Mouse (Mus musculus) hindbrain, embryonic 11.5 days (tissue): ENCODE results near the gene Smim11. TPM values are rescaled to one million over a fixed set of nuclear protein-coding genes. Genes with fewer than 3 reads are reported as not detected.

ENCODE experiments used
- ATAC-seq: fragments of 200-750 bp; cut with Nextera tagmentation; 2 replicates; pipeline ENCODE4 v1.8.0; 2017; ENCODE audit warnings: mild to moderate bottlenecking, moderate TSS enrichment, moderate library complexity; ENCODE audit not compliant: low FRiP score
- DNase-seq: peaks from one replicate; pipeline ENCODE4 v3.0.0-alpha.2; 2015; ENCODE audit warnings: low spot score
- H3K27ac ChIP-seq: fragments of 300-500 bp; sonication (generic); 2 replicates; pipeline ENCODE4 v1.5.1; 2014; ENCODE audit warnings: mild to moderate bottlenecking, low read depth, low read length
- H3K27me3 ChIP-seq: fragments of 300-500 bp; sonication (generic); 2 replicates; pipeline ENCODE4 v1.6.1; 2014; ENCODE audit warnings: mild to moderate bottlenecking, low read length, moderate library complexity, mixed read lengths; ENCODE audit not compliant: control insufficient read depth, insufficient read depth
- H3K36me3 ChIP-seq: fragments of 300-500 bp; sonication (generic); 2 replicates; pipeline ENCODE4 v1.6.1; 2014; ENCODE audit warnings: mild to moderate bottlenecking, low read length, moderate library complexity, mixed read lengths; ENCODE audit not compliant: control insufficient read depth, insufficient read depth
- H3K4me1 ChIP-seq: fragments of 300-500 bp; sonication (generic); replicated peaks from 2 replicates; pipeline ENCODE4 v1.6.1; 2014; ENCODE audit warnings: low read length, mixed read lengths; ENCODE audit not compliant: control insufficient read depth, insufficient read depth
- H3K4me2 ChIP-seq: fragments of 300-500 bp; sonication (generic); replicated peaks from 2 replicates; pipeline ENCODE4 v1.6.1; 2014; ENCODE audit warnings: mild to moderate bottlenecking, low read depth, low read length
- H3K4me3 ChIP-seq: fragments of 300-500 bp; sonication (generic); 2 replicates; pipeline ENCODE4 v1.5.1; 2014; ENCODE audit warnings: low read depth, low read length
- H3K9ac ChIP-seq: fragments of 300-500 bp; sonication (generic); 2 replicates; pipeline ENCODE4 v1.6.1; 2014; ENCODE audit warnings: low read depth, low read length
- H3K9me3 ChIP-seq: fragments of 300-500 bp; sonication (generic); 2 replicates; pipeline ENCODE4 v1.6.1; 2016; ENCODE audit warnings: low read length; ENCODE audit not compliant: control insufficient read depth
- WGBS: fragments of 180-500 bp; shearing (Covaris S2); extraction: QIAGEN DNeasy Blood & Tissue Kit; methylation state at CpG from one replicate; pipeline ENCODE4 v1.1.7; 2014; 5-methylcytosine and 5-hydroxymethylcytosine counted together
- polyA plus RNA-seq: library from polyadenylated mRNA; unstranded; fragments of >200 nt; fragmentation: Nextera tagmentation; extraction: Ambion mirVana; gene quantifications from 2 replicates; pipeline ENCODE4 v1.2.1, GENCODE M21; 2014

Gene Smim11
- polyA plus RNA-seq, 1 experiment from 2014 or later = 121 TPM

- Histone ChIP-seq H3K4me1 (peaks cover 4% of the 10 kb centered on the region; the same call in 1 of the 2 replicates), H3K27me3 (no peaks in the 10 kb centered on the region), H3K36me3 (no peaks in the 10 kb centered on the region), H3K4me3 (no peak overlapping the region), H3K9ac (no peak overlapping the region), H3K9me3 (no peaks in the 10 kb centered on the region), H3K27ac (no peak overlapping the region), H3K4me2 (no peak overlapping the region)
- ATAC-seq = no peak
- no peak for DNase-seq
- WGBS = 93% methylated on average over 10 of the region's 10 CpGs
Measured at GRCm38 (mm10) chr16:92327911-92328310, 26.8 kb downstream of the Smim11 start.

DNA sequence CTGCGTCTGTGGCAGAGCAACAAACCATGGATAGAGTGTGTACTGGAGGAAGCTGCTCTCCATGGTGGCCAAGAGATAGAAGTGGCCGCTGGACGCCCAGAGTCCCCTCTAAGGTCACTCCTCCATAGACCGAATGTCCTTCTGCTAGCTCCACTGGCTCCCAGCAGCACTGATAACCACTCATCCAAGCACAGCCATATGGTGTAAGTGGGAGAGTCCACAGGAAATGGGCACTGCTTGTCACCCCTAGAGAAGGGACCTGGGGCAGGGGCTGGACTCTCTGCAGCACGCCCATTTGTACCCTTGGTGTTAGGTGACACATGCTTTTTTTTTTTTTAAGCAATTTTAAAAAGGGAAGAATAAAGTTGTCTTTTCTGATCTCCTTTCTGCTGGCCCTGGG is 29.9 kb downstream of the Smim11 start:
- H3K9ac ChIP-seq = no peak overlapping the region
- no peaks in the 10 kb centered on the region for H3K36me3 ChIP-seq
- no peak overlapping the region for H3K4me3 ChIP-seq
- no peak overlapping the region for H3K27ac ChIP-seq
- H3K27me3 ChIP-seq = no peaks in the 10 kb centered on the region
- ATAC-seq = no peak
- 82% methylated on average over 5 of the region's 5 CpGs for WGBS
- H3K4me2 ChIP-seq = no peak overlapping the region
- no peak for DNase-seq
- no peaks in the 10 kb centered on the region for H3K4me1 ChIP-seq
- no peaks in the 10 kb centered on the region for H3K9me3 ChIP-seq

GRCm38 (mm10) chr16:92334600-92334999 is 33.5 kb downstream of the Smim11 start:
- no peaks in the 10 kb centered on the region for H3K4me1 ChIP-seq
- no peak overlapping the region for H3K4me2 ChIP-seq
- H3K36me3 ChIP-seq = no peaks in the 10 kb centered on the region
- no peak for ATAC-seq
- no peak overlapping the region for H3K4me3 ChIP-seq
- no peak overlapping the region for H3K27ac ChIP-seq
- DNase-seq = no peak
- H3K27me3 ChIP-seq = no peaks in the 10 kb centered on the region
- H3K9ac ChIP-seq = no peak overlapping the region
- WGBS = 62% methylated on average over 9 of the region's 9 CpGs
- no peaks in the 10 kb centered on the region for H3K9me3 ChIP-seq

- H3K9ac ChIP-seq = no peak overlapping the region
- ATAC-seq = no peak
- no peak overlapping the region for H3K4me2 ChIP-seq
- H3K27ac ChIP-seq = no peak overlapping the region
- H3K36me3 ChIP-seq = no peaks in the 10 kb centered on the region
- no peaks in the 10 kb centered on the region for H3K27me3 ChIP-seq
- no peak overlapping the region for H3K4me3 ChIP-seq
- H3K9me3 ChIP-seq = no peaks in the 10 kb centered on the region
- H3K4me1 ChIP-seq = 0 out of 2 replicates have a peak, but pooled peaks cover 9% of the 10 kb centered on the region
- 10% methylated on average over 9 of the region's 9 CpGs for WGBS
- peak; percentile 89 for DNase-seq
Measured at GRCm38 (mm10) chr16:92336280-92336679, 35.2 kb downstream of the Smim11 start.

DNA sequence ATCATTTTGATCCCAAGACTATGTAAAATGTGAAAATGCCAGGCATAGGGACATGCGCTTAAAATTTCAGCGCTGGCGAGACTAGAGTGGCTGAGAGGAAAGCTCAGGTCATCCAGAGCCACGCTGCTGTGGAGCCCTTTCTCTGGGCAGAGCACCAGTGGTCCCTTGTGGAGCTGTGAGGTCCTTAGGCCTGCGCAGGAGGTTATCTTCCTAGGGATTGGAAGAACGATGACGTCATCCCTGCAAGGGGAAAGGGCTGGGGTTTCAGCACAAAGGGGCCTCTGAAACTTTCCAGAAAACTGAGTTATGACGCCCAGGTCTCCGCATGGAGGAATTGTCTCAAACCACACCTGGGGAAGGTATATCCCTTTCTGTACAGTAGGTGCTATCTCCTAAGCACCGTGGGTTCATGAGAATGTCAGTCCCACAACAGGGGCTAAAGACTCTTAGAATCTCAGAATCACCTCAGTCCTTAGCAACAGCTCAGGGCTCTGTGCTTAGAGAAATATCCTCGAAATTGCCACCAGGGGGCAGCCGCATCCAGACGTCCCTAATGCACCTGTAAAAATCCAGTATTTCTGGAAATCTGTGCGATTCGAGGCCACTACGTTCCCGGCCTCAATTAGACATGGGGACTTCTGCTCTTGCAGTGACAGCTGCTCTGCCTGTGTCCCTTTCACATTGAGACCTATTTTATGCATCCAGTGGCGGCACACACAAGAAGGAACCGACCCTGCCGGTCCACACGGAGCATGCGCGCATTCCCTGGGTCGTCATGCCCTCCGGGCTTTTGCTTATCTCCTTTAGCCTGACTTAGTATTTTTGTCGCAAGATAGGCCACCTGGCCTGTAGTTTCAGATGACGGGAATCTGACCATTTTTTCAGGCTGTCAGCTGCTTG is 39.8 kb downstream of the Smim11 start:
- peak; percentile 73 for ATAC-seq
- peak; percentile 86 for DNase-seq
- 0 out of 2 replicates have a peak, but pooled peaks cover 9% of the 10 kb centered on the region for H3K4me1 ChIP-seq
- no peaks in the 10 kb centered on the region for H3K36me3 ChIP-seq
- peak overlapping the region; percentile 35 for H3K4me2 ChIP-seq
- no peaks in the 10 kb centered on the region for H3K27me3 ChIP-seq
- 28% methylated on average over 27 of the region's 27 CpGs for WGBS
- H3K9ac ChIP-seq = no peak overlapping the region
- H3K27ac ChIP-seq = no peak overlapping the region
- H3K9me3 ChIP-seq = no peaks in the 10 kb centered on the region
- H3K4me3 ChIP-seq = peak overlapping the region; percentile 23

DNA sequence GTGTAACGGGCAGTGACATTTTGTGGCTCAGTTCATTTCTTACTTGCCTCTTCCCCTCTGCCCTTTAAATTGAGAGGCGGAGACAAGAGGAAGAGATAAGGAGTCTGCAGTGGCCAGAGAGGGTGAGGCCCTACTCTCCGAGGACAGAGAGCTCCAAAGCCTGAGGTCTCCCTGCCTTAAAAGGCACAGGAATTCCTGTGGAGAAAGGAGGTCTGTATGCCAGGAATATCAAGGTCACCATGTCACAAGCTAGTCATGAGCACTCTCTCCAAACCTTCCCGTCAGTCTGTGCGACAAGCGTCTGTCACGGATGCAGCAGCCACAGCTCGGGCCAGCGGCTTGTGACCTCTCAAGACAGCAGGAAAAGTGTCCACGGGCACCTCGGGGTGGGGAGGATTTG is 44.1 kb downstream of the Smim11 start:
- no peak overlapping the region for H3K4me3 ChIP-seq
- 0 out of 2 replicates have a peak, but pooled peaks cover 9% of the 10 kb centered on the region for H3K4me1 ChIP-seq
- no peaks in the 10 kb centered on the region for H3K9me3 ChIP-seq
- DNase-seq (no peak), ATAC-seq (no peak)
- H3K9ac ChIP-seq = no peak overlapping the region
- WGBS = 65% methylated on average over 11 of the region's 11 CpGs
- H3K27me3 ChIP-seq = no peaks in the 10 kb centered on the region
- H3K27ac ChIP-seq = no peak overlapping the region
- H3K36me3 ChIP-seq = no peaks in the 10 kb centered on the region
- H3K4me2 ChIP-seq = no peak overlapping the region

- WGBS = 53% methylated on average over 13 of the region's 13 CpGs
- Histone ChIP-seq H3K4me1 (0 out of 2 replicates have a peak, but pooled peaks cover 3% of the 10 kb centered on the region), H3K9ac (no peak overlapping the region), H3K9me3 (no peaks in the 10 kb centered on the region), H3K36me3 (no peaks in the 10 kb centered on the region), H3K4me3 (no peak overlapping the region), H3K27ac (peak overlapping the region; percentile 69), H3K4me2 (no peak overlapping the region), H3K27me3 (no peaks in the 10 kb centered on the region)
- DNase-seq (peak; percentile 82), ATAC-seq (peak; percentile 77)
Measured at GRCm38 (mm10) chr16:92346297-92346916, 45.3 kb downstream of the Smim11 start.

DNA sequence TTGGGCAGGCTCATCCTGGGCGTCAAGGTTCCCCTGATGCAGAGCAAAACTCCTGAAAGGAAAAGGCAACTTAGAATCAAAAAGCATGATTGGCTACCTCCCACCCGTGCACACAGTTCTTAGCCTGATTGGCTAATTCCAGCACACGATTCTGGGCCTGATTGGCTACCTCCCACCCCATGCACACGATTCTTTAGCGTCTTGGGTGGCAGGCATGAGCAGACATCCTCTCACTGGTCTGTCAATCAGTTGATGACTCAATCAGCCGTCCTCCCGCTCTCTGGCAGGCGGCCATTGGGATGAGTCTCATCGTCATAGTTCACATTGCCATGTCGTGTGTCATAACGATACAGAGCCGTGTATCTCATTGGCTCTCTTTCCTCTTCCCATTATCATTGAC is 47.9 kb downstream of the Smim11 start:
- ATAC-seq = 0 out of 2 replicates have a peak, but pooled peaks have one; percentile 41
- Histone ChIP-seq H3K4me2 (no peak overlapping the region), H3K36me3 (no peaks in the 10 kb centered on the region), H3K27ac (no peak overlapping the region), H3K27me3 (no peaks in the 10 kb centered on the region), H3K9ac (no peak overlapping the region), H3K9me3 (no peaks in the 10 kb centered on the region), H3K4me1 (0 out of 2 replicates have a peak, but pooled peaks cover 3% of the 10 kb centered on the region), H3K4me3 (no peak overlapping the region)
- 82% methylated on average over 12 of the region's 12 CpGs for WGBS
- no peak for DNase-seq
